Mouse (Mus musculus) gastrocnemius, postnatal 4 days (tissue): ENCODE measurements around the gene Ifi209. TPM values are rescaled to one million over a fixed set of nuclear protein-coding genes. Genes with fewer than 3 reads are reported as not detected.
"Not testable (repeated sequence)": the region's sequence is repeated elsewhere in the genome, so short reads cannot be mapped to it uniquely, and the experiment has no call there.

ENCODE experiments used
- DNase-seq, 2 experiments: peaks; one replicate each; pipeline ENCODE4 v3.0.0; 2021 to 2022; ENCODE audit warnings: low spot score in 2 of 2, mixed read lengths in 2 of 2
- long read RNA-seq, 2 experiments: library from polyadenylated mRNA; stranded (forward); transcript quantifications; one replicate each; pipeline ENCODE4 v2.0.0; 2021
- microRNA-seq: library from miRNA; unstranded; fragments of <30 nt; microRNA quantifications from one replicate; pipeline ENCODE4 v1.2.0, GENCODE M21; 2021
- total RNA-seq, 2 experiments: library from RNA; stranded (reverse); gene quantifications; 2 replicates each; pipeline ENCODE4 v1.2.3; 2021

Ifi209 gene
- total RNA-seq = under 1 TPM; 0.15 to 0.29 TPM
- long read RNA-seq, experiment 1 = 0 reads
- long read RNA-seq, experiment 2, partial matches to known transcripts = 0 of 1 reads
- long read RNA-seq, experiment 2, other reads (novel, unspliced or antisense) = 0 of 1 reads

DNA sequence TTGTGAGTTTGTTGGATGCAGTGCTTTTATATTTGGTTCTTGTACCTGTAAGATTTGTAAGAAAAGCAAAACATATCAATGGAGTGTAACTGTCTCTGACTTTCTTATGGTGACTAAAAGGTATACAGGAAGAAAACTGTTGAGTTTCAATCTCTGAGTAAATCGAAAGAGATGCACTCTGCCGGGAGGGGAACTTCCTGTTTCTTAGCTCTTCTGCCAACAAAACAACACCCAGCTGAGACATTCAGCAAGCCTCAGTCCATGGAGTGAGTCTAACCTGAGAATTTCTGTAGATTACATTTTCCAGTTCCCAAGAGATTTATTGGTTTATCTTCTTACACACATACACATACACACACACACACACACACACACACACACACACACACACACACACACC, at the start of gene Ifi209:
Ifi209 (plus strand) TSS at position 296 of the 400 bp plus-strand sequence.
- DNase-seq = not testable (repeated sequence)

DNA sequence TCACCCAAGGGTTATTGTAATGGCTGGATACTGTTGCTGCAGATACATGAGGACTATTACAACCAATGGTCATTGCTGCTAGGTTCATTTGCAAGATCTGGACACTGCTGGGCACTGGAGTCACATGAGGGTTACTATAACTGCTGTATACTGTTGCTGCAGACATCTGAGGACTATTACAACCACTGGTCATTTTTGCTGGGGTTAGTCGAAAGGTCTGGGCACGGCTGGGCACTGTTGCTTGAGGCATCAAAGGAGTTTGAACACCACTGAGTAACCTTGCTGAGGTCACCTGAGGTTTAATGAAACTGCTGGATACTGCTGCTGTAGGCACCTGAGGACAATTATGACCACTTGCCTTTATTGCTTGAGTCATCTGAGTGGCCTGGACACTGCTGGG, 41.0 kb upstream of the Ifi209 start:
- not testable (repeated sequence) for DNase-seq

DNA sequence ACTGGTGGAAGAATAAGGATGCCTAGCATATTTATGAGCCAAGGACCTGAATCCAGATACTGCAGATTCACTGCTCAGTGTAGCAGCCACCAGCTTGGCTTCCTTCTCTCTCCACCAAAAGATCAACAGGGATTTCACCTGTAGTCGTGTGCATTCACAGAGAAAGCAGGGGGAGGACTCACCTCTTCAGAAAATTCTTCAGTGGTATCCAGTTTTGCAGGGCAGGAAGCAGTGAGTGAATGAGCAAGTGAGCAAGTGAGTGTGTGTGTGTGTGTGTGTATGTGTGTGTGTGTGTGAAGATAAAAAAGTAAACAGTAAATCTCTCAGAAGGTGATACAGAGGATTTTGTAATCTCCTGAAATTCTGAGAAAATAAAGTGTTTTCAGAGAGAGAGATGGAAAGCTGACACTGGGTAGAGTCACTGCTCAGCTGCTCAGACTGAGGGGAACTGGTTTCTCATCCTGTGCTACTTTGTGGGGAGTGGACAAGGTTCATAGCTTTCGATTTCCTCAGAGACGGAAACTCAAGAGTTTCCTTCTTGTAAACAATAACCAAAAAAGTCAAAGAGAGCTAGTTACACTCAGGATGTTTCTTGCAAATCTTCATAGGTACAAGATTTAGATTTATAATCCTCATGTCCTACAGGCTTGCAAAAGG, 31.8 kb upstream of the Ifi209 start, which contains the start of gene Ifi213:
Ifi213 (minus strand) TSS at position 437 of the 657 bp plus-strand sequence.
- not testable (repeated sequence) for DNase-seq

- not testable (repeated sequence) for DNase-seq
These were observed 20.4 kb upstream of the Ifi209 start for GRCm38 (mm10) chr1:173610291-173610690.

- not testable (repeated sequence) for DNase-seq
These were observed 8.5 kb upstream of the Ifi209 start for GRCm38 (mm10) chr1:173622216-173622615.

- DNase-seq = no peak
These were observed 6.7 kb upstream of the Ifi209 start for GRCm38 (mm10) chr1:173624052-173624451.

DNA sequence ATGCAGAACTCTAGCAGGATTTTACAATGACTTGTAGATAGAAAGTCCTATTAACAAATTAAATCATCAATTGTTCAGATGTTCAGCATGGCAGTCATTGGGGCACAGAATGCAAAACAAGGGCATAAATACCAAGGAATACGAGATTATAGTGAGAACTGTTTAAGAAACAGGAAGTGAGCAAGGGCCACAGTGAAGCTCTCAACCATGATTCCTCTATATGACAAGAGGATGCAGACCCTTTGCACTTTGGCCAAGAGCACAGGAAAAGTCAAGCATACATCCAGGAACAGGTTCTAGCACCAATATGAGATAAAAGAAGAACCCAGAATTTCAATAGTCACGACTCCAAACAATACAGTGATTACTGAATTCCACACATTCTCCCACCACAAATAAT, 4.0 kb upstream of the Ifi209 start:
- DNase-seq = no peak

DNA sequence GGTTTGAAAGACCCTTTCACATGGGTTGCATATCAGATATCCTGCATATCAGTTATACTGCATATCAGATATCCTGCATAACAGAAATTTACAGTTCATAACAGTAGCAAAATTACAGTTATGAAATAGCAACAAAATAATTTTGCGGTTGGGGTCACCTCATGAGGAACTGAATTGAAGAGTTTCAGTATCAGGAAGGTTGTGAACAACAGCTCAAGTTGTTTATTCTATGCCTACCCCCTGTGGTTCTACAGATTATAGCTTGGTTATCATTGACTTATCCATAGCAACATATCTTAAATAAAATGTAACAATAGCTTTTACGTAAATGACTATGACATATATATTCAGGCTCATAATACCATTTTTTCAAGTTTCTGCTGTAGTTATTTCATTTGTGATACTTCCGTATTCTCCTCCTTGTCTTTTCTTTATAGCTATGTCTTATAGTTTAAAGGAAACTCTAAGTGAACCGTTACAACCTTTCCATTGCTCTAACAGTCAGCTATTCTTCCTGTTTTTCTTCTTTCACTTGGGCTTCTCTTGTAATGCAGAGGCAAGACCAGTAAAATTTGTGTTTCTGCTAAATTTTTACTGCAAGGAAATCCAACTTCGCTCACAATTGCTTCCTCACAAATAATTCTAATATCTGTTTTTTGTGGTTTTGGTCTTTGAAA, 3.4 kb downstream of the Ifi209 start:
- no peak for DNase-seq

DNA sequence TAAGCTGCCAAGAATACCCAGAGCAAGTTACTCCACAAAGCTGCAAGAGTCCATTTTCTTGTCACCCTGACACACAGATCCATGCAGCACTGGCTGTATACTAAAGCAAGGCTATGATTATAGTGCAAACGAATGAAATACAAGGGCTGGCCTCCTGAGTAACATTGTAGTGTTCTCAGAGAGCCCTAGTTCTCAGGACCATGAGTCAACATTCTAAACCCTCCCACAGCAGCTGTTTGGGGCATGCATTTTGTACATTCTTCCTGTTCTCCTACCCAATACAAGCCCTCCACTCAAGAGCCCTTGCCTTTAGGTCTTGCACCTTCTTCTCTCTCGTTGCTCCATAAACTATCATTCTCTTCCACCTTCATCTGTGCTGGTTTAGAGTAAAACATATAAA, 14.7 kb downstream of the Ifi209 start:
- DNase-seq = no peak

GRCm38 (mm10) chr1:173657973-173658372, 27.3 kb downstream of the Ifi209 start:
- DNase-seq = no peak

- not testable (repeated sequence) for DNase-seq
These were observed 42.9 kb downstream of the Ifi209 start, which contains the start of gene Ifi208 for GRCm38 (mm10) chr1:173673458-173674097. Gene Ifi208 (plus strand): TSS chr1:173673675.

GRCm38 (mm10) chr1:173678605-173679004, 47.9 kb downstream of the Ifi209 start:
- not testable (repeated sequence) for DNase-seq

DNA sequence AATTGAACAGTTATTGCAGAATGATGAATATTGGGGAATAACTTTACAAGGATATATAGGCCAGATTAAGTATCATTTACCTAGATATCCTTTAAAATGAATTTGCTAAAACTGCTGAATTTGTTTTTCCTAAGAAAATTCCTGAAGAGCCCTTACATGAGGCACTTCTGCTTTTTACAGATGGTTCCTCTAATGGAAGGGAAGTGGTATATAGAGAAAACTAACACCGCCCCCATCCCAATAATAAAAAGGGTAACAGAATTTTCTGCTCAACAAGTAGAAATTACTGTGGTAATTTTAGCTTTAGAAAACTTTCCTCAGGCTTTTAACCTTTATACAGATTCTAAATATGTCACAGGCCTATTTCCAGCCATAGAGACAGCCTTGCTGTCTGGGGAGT, 63.6 kb downstream of the Ifi209 start:
- DNase-seq = no peak

Small RNA genes within 50 kb of the gene (microRNA-seq; reads per million reads assigned to microRNA genes)
- not detected for gene Gm44339

Other genes with a start within 250 kb of the Ifi209 start
- gene Ifi206, start 139.9 kb upstream of the Ifi209 start, total RNA-seq = not detected
- not detected for gene Ifi214, start 95.0 kb upstream of the Ifi209 start, total RNA-seq
- gene Ifi213, start 31.6 kb upstream of the Ifi209 start, total RNA-seq = not detected
- gene Ifi208, start 42.8 kb downstream of the Ifi209 start, total RNA-seq = under 1 TPM in 1 of 2 experiments, not detected in 1; 0.20 TPM
- 1 to 10 TPM; 2.5 to 3.1 TPM for gene Ifi207, start 110.8 kb downstream of the Ifi209 start, total RNA-seq
- gene Ifi204, start 136.0 kb downstream of the Ifi209 start, total RNA-seq = 1 to 10 TPM; 3.1 to 3.6 TPM